Mouse (Mus musculus) myocyte (in vitro differentiated cells): ENCODE measurements around the gene Gm10188.

ENCODE experiments used
- CEBPB ChIP-seq: IDR thresholded peaks from 2 replicates; pipeline ENCODE4 v1.6.1; 2011; ENCODE audit warnings: mild to moderate bottlenecking, moderate library complexity; ENCODE audit not compliant: poor library complexity, insufficient read depth, severe bottlenecking
- MYOG ChIP-seq, 3 experiments: IDR thresholded peaks; one replicate each; pipeline ENCODE4 v1.6.1; 2011; ENCODE audit warnings: control low read depth in 2 of 3, low read depth in 2 of 3, mild to moderate bottlenecking in 2 of 3; ENCODE audit not compliant: insufficient read length in 2 of 3, control insufficient read depth in 1 of 3, insufficient read depth in 1 of 3
- POLR2A ChIP-seq: IDR thresholded peaks from one replicate; pipeline ENCODE4 v1.6.1; 2011; ENCODE audit warnings: low read depth, mild to moderate bottlenecking, control low read depth, moderate library complexity; ENCODE audit not compliant: insufficient read length
- POLR2AphosphoS2 ChIP-seq: IDR thresholded peaks from one replicate; pipeline ENCODE4 v1.6.1; 2011; ENCODE audit warnings: low read depth, control low read depth; ENCODE audit not compliant: insufficient read length
- SRF ChIP-seq: IDR thresholded peaks from one replicate; pipeline ENCODE4 v1.6.1; 2011; ENCODE audit warnings: low read depth; ENCODE audit not compliant: control insufficient read depth, insufficient read length
- TCF12 ChIP-seq: IDR thresholded peaks from one replicate; pipeline ENCODE4 v1.6.1; 2011; ENCODE audit warnings: mild to moderate bottlenecking, control low read depth; ENCODE audit not compliant: poor library complexity, insufficient read depth, severe bottlenecking
- USF1 ChIP-seq: IDR thresholded peaks from one replicate; pipeline ENCODE4 v1.6.1; 2011; ENCODE audit warnings: low read depth, mild to moderate bottlenecking, control low read depth, moderate library complexity

- no peak for TF ChIP-seq POLR2A
- TF ChIP-seq USF1 = no peak
- TF ChIP-seq POLR2AphosphoS2 = no peak
- TF ChIP-seq CEBPB = no peak
- no peak for TF ChIP-seq TCF12
- no peak for TF ChIP-seq SRF
- no peak for TF ChIP-seq MYOG (IDR thresholded peaks at IDR 0.05; ENCODE audit: control insufficient read depth in 1 of 3, insufficient read depth in 1 of 3, insufficient read length in 2 of 3, low read depth in 2 of 3)
Measured at GRCm38 (mm10) chr1:132261058-132261457, 31.5 kb upstream of the Gm10188 start.
